Mouse (Mus musculus) lung, postnatal 0 days (tissue): ENCODE results near the gene Cstf3.

Source experiments
- CTCF ChIP-seq: IDR thresholded peaks from 2 replicates; pipeline ENCODE4 v1.5.1; 2016; ENCODE audit warnings: antibody characterized with exemption, mild to moderate bottlenecking
- EP300 ChIP-seq: IDR thresholded peaks from 2 replicates; pipeline ENCODE4 v1.6.1; 2016; ENCODE audit warnings: antibody characterized with exemption, mild to moderate bottlenecking, control low read depth

GRCm38 (mm10) chr2:104605560-104605959 lies 15.2 kb downstream of the Cstf3 start:
- no peak for TF ChIP-seq EP300
- TF ChIP-seq CTCF = no peak
